Mouse (Mus musculus) lung, postnatal 36 days (tissue): ENCODE results near the gene Cadm1.
A peak's percentile ranks its signal among the peaks of the same experiment; 100 is the strongest.

Source experiments
- DNase-seq: peaks from one replicate; pipeline ENCODE4 v3.0.0; 2022; ENCODE audit warnings: mixed read lengths

Cadm1 gene

DNA sequence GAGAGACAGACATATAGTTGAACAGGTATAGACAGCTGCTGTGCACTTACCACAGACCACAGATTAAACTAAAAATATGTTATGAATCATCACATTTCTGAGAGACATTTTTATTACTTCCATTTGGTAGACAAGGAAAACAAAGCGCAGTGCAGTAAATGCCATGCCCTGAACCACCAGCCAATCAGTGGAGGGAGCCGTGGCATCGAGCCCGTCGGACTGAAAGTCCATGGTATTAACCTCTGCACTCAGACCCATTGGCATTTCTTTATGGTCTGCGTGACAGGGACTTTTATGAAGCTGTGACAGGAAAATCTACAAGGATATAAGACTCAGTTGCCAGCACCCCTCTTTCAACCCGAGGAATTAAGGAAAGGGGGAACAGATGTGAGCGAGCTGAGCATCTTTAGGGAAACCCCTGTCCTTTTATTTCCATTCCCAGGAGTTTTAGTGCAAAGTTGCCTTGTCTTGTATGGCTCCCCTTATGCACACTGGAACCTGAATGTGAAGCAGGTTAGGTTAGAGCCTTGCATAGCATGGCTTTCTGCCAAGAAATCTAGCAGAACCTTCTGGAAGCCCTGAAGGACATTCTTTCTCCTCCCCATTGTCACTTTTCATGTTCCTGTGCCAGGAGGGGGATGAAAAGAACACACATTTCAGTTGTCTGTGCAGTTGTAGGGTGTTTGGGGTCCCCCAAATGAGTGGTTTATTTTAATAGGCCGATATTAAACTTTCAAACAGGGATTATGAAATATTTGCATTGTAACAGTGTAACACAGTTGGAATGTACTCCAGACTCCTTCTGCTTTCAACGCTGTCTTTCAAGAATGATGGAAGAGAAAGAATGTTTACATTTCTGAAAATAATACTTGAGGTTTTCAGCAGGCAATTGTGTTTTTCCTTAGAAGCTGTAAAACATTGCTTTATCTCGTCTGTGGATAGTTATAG, 145.1 kb downstream of the Cadm1 start:
- peak; percentile 66 for DNase-seq

DNA sequence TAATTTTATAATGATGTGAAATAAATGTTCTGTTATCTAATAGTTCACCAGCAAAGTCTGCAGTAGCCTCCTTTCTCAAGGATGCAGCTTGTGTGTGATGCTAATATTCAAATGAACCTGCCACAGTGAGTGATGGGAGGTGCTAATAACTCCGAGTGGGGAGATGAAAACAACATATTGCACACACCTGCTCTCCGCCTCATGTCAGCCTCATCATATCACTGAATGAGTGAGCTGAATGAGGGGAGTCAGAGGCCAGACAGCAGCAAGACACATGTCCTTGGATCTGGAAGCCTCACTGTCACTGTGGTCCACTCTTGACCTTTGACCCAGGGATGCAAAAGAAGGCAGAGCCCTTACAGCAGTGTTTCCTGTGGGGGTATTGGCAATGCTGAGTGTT, 156.9 kb downstream of the Cadm1 start:
- no peak for DNase-seq

DNA sequence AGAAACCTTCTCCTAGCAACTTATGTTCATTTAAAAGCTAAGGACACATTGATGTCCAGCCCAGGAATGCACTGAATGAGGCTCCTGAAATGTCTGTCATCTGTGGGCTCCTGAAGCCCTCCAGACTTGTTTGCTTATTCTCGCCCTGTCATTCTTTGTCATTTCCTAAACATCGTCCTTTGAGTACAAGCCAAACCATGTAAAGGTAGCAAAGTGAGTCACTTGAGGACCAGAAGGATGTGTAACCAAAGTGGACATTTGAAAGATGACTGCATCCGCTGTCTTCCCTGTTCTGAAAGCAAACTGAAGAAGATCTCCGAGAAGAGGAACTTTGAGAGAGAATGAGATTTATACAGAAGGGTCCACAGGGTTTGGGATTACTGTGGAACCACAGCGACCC, 157.6 kb downstream of the Cadm1 start:
- no peak for DNase-seq

DNA sequence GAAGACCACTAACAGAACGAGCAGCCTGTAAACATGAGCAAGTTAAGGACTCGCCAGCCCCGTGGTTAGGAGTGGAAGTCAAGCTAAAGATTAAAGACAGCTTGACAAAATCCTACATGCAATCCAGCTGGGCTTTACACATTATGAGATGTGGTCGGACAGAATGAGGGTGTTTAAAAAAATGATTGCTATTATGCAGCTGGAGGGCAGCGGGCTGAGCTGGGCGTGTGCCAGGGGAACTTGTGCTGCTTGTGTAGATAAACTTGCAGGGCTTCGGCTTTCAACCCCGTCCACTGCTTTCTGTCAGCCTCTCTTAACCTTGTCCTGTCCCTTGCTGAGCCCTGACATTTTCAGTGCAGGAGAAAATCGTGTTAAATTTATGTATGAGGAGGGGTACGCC, 158.3 kb downstream of the Cadm1 start:
- peak; percentile 76 for DNase-seq

DNA sequence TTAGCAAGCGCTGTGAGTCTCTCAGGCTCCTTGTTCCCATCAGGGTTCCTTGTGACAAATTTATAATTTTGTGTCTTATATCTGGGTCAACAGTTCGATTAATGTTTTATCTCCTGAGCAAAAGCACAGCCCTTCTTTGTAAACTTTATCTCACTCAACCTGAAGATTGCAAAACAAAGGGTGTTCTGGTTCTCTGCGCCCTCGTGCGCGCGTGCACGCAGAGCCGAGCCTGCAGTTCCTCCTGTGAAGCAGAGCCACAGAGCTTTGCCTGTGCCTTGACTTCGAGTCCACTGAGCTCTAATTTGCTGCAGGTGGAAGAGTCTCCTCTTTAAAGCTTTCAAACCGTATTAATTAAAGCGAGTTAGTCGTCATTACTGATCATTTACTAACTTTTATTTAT, 162.9 kb downstream of the Cadm1 start:
- no peak for DNase-seq

DNA sequence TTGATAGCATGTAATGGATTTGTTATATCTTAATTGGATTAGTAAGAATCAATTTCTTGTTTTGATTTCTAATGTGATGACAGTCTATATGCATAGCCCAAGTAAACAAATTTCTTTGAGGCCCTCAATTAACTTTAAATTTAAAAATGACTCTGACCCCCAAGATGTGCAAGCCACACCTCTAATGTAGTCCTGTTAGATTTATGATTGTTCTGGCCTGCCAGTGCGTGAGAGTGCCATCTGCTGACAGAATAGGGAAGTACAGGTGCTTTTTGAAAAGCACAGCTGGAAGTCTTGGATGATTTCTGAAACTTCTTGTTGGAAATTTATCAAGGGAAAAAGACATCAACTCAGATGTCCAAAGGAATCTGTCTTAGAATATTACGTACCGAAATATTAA, 169.1 kb downstream of the Cadm1 start:
- peak; percentile 88 for DNase-seq

DNA sequence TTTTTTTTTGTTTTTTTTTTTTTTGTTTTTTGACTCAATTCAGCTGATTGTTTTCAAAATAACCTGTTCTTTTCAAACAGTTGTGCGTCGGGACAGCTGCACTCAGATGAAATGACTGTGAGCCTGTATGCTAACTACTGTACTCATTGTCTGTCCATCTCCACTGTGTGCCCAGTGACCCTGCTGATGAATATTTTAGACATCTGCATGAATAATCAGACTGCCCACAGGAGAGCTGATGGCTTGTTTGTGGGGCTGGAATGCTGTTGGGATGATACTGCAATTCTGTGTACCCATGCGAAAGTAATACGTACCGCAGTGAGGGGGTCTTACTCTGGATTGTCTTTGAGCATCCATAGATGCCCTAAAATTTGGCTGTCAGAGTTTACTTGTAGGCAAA, 170.0 kb downstream of the Cadm1 start:
- no peak for DNase-seq

DNA sequence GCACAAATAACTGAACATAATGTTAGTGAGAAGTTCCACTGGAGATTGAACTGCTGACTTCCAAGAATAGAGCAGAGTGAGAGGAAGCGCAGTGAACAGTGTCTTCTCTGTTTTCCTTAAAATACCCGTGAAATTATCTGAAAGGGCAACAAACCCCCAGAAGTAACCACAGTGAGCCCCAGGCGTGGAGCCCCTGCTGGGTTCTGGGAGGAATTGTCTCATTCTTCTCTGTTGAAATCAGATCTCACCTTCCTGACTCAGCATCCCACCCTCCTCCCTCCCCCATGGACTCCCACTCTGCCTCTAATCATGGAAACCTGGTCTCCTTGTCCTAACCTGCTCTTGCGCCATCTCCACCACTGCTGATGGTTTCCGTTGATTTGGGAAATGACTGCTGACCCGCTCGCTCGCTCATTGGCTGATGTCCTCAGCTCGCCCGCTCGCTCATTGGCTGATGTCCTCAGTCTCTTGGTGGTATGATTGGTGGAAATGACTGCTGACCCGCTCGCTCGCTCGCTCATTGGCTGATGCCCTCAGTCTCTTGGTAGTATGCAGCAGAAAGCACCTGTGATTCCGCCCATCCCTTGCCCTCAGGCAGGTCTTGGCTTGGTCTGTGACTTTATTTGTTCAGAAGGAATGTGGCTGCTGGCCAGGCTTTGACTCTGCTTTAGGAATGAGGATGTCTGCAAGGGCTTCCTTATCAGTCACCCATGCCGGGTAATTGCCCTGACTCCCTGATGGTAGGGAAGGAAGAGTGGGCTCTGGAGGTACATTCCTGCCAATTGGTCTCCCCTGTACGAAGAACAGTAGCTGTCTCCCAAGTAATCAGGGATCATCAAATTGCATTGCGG, 173.3 kb downstream of the Cadm1 start:
- DNase-seq: peak; percentile 56

DNA sequence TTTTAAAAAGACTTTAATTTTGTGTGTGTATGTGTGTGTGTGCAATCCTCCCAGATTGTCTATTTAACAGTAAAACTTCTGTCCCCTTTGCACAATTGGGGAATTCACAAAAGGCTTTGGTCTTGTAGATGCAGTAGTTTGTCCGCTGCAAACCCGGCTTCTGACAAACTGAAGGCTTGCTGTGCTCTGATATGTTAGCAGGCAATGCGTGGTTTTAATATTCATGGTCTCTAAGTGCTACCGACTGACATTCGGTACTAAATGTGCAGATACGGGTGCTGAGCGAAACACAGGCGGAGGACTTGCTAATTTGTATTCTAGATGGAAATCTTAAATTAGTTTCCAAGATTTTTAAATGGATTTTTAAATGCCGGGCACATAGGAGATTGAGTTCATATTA, 176.4 kb downstream of the Cadm1 start:
- DNase-seq: no peak

DNA sequence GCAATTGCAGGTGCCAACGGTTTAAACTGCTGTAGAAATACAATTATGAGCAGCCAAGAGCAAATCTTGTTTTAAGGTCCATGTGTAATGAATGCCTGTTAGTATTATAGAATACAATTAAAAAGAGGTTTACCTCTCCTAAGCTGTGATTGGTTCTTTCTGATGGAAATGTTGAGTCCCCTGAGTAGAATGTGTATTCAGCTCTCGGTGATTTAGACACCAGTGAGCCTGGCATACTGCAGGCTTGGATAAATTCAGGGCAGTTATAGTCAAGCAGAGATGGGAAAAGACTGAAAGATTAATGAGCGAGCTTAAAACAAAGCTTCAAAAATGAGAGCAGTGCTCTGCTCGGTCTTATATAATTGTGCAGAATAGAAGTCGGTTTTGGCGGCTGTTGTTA, 177.4 kb downstream of the Cadm1 start:
- no peak for DNase-seq

DNA sequence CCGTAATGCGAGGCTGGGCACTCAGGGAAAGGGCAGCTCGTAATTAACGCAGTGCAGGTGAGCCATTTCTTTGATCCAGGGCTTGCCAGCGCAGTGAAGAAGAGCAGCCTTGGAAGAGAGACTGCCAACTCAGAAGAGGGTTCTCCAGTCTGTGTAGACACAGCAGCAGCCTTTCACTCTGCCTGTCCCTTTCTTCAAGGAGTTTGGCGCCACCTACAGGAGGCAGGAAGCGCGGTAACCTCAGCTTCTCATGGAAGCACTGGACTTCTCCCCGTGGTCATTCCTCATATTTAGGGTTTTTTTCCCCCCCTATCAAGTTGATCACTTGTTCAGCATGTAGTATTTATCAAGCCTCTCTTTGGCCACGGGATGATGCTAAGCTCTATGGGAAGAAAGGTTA, 178.3 kb downstream of the Cadm1 start:
- DNase-seq: peak; percentile 89

DNA sequence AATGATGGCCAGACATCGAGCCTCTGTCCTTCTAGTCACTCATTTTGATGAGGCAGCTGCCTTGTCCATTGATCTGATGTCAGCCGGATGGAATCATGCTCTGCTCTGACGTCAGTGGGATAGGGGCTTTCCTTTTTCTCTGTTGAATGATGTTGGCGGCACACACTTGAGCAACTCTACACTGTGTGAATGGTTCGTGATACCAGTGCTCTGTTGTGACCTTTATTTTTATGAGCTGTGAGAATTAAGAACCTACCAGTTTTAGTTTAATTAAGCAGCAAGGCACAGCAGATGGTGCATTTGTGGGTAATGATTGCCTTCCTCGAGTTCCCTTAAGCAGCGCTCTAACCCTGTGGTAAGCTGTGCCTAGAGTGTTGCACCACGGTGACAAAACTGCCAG, 181.0 kb downstream of the Cadm1 start:
- no peak for DNase-seq

DNA sequence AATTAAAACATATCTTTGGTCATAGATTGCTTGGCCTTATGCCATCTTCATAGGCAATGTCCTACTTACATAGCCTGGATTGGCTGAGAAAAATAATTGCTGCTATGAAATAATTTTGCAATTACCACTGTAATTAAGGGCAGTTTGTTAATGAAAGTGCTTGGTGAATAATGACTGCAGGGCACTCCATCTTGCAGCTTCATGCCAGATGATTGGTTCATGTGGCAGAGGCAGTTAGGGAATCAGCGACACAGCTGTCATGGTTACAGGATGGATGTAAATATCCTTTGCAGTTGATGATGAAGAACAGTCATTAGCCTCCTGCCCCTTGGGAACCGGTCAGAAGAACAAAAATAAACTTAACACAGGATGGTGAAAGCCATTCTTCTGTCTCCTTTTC, 184.6 kb downstream of the Cadm1 start:
- no peak for DNase-seq

DNA sequence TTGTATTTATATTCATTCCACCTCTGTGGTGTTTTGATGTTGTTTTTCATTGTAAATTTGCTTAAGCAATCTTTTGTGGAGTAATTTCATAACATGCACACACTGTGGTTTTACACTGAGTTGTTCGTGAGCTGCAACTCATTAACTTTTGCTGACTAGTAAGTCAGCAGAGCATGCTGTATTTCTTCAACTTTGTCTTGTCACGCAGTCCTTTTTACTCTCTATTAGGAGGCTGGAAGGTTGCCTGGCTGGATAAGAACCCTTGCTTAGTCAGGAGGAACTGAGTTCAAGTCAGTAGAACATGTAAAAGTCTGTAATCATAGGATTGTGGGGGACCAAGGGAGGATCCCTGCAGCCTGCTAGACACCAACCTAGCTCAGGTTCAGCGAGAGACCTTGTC, 185.4 kb downstream of the Cadm1 start:
- DNase-seq: no peak

DNA sequence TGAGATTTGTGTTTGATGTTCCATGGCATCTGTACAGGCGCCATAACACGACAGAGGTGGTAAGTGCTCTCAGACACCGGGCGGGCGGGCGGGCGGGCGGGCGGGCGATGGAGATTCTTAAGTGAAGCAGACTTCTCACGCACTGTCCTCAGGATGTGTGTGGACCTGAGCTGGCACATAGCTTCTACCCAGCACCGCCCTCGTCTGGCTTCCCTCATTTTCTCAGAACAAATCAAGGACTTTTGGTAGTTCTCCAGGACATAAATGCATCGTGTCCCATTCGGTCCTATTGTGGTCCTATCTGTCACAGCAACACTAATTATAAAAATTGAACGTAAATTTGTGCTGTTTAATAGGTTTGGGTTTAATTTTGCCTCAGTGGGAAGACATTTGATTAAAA, 186.9 kb downstream of the Cadm1 start:
- no peak for DNase-seq

DNA sequence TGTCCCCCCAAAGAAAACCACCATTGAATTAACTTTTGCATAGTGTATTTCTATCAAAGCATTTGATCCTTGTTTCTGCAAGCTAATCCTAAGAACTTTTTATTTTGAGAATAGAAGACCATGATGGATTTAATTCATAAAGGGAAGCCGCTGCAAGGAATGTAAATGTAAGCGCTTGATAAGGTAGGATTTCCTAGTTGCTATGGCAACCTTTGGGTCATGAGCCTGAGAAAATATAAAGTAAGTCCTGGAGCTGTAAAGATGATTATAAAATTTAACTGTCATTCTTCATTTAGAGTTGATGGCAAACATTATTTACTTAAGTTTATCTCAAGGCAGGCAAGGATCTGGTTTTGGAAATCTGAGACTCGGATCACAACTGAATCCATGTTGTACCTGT, 197.6 kb downstream of the Cadm1 start:
- no peak for DNase-seq

DNA sequence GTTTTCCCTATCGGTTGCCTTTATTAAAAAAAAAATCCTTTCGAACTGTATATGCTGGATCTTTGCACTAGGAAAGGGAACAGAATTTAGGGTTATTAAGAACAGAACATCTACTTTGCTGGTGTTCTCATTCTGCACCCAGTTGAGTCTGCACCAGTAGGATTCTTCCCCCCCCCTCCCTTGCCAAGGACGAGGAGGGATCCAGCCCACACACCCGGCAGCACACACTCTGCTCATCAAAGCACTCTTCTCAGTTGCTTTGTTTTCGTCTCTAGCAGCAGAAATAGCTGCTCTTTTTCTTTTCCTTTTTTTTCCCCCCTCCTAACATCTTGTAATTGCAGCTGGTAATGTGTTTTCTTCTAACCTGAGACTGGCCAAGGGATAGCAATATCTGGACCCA, 198.9 kb downstream of the Cadm1 start:
- DNase-seq: no peak

DNA sequence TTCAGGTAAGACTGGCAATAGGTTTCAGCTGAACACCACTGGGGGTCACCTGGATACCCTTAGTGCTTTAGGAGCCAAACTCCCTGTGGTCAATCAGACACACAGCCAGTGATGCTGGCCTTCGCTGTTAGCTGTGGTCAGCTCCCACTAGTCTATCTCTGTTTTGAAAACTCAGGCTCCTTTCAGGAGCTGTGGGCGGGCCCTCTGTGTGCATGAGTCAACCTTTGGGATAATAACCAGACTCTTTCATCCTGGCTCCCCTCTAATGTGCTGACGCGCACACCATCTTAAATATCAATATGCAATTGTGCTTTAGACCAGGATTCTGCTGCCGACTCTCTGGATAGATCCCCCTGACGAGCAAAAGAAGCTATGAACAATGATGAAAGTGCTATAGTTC, 200.3 kb downstream of the Cadm1 start:
- no peak for DNase-seq

DNA sequence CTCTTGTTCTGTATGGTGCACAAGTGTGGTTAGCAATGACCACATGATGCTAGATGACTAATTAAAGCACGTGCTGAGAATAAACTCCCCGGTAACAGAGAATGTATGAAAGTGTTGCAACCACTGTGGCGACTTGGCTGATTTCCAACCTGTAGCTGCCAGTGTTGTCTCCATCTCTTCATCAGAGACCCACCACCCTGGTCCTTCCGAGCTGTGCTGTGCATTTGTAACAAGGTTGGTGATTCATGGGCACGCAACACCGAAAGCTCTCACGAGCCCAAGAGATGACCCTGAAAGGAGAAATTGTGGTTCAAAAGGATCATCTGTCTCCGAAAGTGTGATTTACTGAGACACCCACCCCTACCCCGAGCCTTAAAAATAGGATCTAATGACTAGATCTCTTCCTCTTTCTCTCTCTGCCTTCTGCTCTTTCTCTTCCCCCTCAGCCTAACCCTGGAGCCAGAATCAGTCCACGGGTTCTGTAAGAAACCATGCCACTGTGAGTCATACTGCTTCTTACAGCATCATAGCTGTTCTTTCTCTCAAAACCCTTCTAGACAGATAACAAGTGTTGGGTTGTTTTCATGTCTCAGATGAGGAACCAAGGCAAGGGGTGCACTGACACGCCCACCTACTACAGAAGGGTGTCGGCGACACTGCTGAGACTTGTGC, 203.9 kb downstream of the Cadm1 start:
- peak; percentile 55 for DNase-seq

DNA sequence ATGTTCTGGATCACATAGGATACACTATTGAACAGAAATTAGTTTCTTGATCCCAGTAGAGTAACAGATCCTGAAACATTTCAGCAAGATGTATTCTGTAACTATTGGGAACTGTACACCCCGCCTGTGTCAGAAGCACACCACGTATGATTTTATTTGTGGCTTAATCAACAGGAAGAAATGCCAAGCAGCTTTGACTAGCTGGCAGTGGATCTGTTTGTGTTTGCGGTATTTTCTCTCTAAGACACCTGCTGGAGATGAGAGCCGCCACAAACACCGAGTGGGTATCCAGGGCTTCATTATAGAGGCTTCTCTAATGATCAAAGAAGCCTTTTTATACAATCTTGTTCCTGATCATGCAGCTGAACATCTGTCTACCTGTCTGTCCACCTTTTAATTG, 204.9 kb downstream of the Cadm1 start:
- DNase-seq: no peak

DNA sequence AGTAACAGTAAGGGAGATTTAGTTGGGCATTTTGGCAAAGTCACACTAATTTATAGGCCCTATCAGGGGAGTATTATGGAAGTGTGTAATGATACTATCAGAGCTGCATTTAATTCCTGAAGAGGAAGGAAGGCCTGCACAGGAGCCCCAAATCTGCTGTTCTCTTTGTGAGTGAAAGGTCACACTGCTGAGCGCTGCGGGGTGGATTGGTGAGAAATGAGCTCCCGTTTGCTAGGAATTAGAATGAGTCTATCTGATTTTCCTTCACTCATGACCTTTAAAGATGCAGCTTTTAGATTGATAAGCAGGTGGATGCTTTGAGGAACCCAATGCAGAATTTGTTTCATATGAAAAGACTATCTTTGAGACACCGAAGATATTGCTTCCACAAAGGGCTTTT, 208.8 kb downstream of the Cadm1 start:
- DNase-seq: no peak

DNA sequence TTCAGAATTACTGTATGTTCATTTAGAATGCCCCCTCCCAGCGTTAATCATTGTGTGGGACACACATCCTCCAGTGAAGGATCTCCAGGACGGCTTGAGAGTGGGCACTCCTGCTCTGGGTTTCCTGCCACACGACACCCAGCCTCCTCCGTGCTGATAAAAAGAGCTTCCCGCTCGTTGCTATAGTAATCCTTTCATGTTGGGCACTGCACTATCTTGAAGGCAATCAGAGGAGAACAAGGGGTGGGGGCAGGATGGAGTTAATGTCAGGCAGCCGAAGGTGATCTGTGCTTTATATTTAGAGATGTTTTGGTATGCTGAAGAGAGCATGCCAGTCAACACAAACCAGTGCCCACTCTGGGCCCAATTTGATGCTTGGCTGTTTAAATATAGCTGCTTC, 209.3 kb downstream of the Cadm1 start:
- DNase-seq: no peak

DNA sequence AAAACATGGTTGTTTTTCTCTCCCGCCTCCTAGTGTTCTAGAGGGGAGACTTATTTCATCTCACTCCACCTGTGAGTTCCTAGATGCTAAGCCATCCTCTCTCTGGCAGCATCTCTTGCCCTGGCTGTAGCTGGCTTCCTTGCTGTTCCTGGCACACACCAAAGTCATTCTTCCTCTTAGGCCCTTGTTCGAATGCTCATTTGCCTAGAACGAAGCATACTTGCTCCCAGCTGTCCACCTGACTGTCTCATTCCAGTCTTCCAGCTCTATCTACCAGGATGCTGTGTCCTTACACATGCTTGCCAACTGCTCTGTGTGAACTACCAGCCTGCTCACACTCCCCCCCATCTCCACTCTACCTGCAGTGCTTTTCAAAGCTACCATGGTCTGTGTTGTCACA, 211.8 kb downstream of the Cadm1 start:
- DNase-seq: no peak

DNA sequence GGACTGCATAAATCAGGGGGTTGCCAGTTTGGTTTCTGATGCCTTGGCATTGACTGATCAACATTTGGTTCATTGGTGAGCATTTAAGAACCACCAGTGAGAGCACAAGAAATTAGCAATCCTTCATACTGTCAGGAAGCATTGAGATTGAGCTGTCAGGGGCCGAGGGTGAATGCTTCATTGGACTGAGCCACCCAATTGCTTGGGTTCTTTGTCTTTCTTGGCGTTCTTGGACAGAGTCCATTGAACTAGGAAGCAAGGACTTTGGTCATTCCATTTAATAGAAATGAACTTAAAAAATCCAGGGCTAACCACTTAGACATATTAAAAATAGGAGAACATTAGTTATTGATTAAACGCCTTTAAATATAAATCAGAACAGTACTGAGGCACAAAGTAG, 214.9 kb downstream of the Cadm1 start:
- no peak for DNase-seq
